Mouse (Mus musculus) inflammation-experienced regulatory T-cells, adult 6 months (primary cell): ENCODE data around the gene Oas3. TPM values are rescaled to one million over a fixed set of nuclear protein-coding genes. Genes with fewer than 3 reads are reported as not detected.
"Not testable (repeated sequence)": the region's sequence is repeated elsewhere in the genome, so short reads cannot be mapped to it uniquely, and the experiment has no call there.

Experiments used
- ATAC-seq: one replicate; pipeline ENCODE4 v1.8.0; 2017
- polyA plus RNA-seq, 3 experiments: library from polyadenylated mRNA; unstranded; fragments of 100-300 nt; shearing (Covaris generic); gene quantifications; one replicate each; pipeline ENCODE4 v1.2.1; 2017

Gene Oas3
- polyA plus RNA-seq: 10 to 100 TPM in 1 of 3 experiments, 1 to 10 TPM in 2; 9.6 to 35.3 (median 10.0) TPM

- ATAC-seq: peak; percentile 26
Measured at GRCm38 (mm10) chr5:120777478-120777877, at the start of gene Oas3. Oas3 (minus strand) TSS chr5:120777661.

GRCm38 (mm10) chr5:120818999-120819398 is 41.5 kb upstream of the Oas3 start:
- no peak for ATAC-seq

- no peak for ATAC-seq
Measured at GRCm38 (mm10) chr5:120815949-120816348, 38.5 kb upstream of the Oas3 start.

- no peak for ATAC-seq
Measured at GRCm38 (mm10) chr5:120813023-120813422, 35.6 kb upstream of the Oas3 start.

- peak; percentile 100 for ATAC-seq
Measured at GRCm38 (mm10) chr5:120811951-120812819, 34.7 kb upstream of the Oas3 start, which contains the start of gene Oas1c. Oas1c (minus strand) TSS chr5:120812514.

- no peak for ATAC-seq
Measured at GRCm38 (mm10) chr5:120809171-120809570, 31.7 kb upstream of the Oas3 start.

- ATAC-seq: no peak
Measured at GRCm38 (mm10) chr5:120806458-120806857, 29.0 kb upstream of the Oas3 start.

GRCm38 (mm10) chr5:120803596-120803995 is 26.1 kb upstream of the Oas3 start:
- ATAC-seq: no peak

- not testable (repeated sequence) for ATAC-seq
Measured at GRCm38 (mm10) chr5:120798943-120799342, 21.5 kb upstream of the Oas3 start.

- not testable (repeated sequence) for ATAC-seq
Measured at GRCm38 (mm10) chr5:120798147-120798546, 20.7 kb upstream of the Oas3 start.

GRCm38 (mm10) chr5:120795480-120796034 is 18.1 kb upstream of the Oas3 start, which contains the start of gene Oas1e:
Oas1e (minus strand) TSS chr5:120795530.
- not testable (repeated sequence) for ATAC-seq

GRCm38 (mm10) chr5:120793043-120793442 is 15.6 kb upstream of the Oas3 start:
- no peak for ATAC-seq

GRCm38 (mm10) chr5:120787042-120787441 is 9.6 kb upstream of the Oas3 start:
- no peak for ATAC-seq

- no peak for ATAC-seq
Measured at GRCm38 (mm10) chr5:120782446-120782845, 5.0 kb upstream of the Oas3 start.

GRCm38 (mm10) chr5:120781646-120782045 is 4.2 kb upstream of the Oas3 start:
- no peak for ATAC-seq

- ATAC-seq: no peak
Measured at GRCm38 (mm10) chr5:120779922-120780321, 2.5 kb upstream of the Oas3 start.

GRCm38 (mm10) chr5:120778941-120779340 is 1.5 kb upstream of the Oas3 start:
- ATAC-seq: no peak

GRCm38 (mm10) chr5:120776801-120777200 is 660 bp downstream of the Oas3 start:
- no peak for ATAC-seq

- peak; percentile 86 for ATAC-seq
Measured at GRCm38 (mm10) chr5:120775287-120775985, 2.0 kb downstream of the Oas3 start.

- no peak for ATAC-seq
Measured at GRCm38 (mm10) chr5:120769396-120769795, 8.1 kb downstream of the Oas3 start.

- ATAC-seq: no peak
Measured at GRCm38 (mm10) chr5:120765010-120765409, 12.5 kb downstream of the Oas3 start.

GRCm38 (mm10) chr5:120761901-120762300 is 15.6 kb downstream of the Oas3 start:
- ATAC-seq: no peak

- no peak for ATAC-seq
Measured at GRCm38 (mm10) chr5:120754215-120754614, 23.2 kb downstream of the Oas3 start.
